Mouse (Mus musculus): ENCODE data around the gene Gm11634. TPM values are rescaled to one million over a fixed set of nuclear protein-coding genes. Genes with fewer than 3 reads are reported as not detected.
"Not testable (repeated sequence)": the region's sequence is repeated elsewhere in the genome, so short reads cannot be mapped to it uniquely, and the experiment has no call there.

The Gm11634 gene
- total and polyA plus RNA-seq, 3 experiments = not detected

GRCm38 (mm10) chr11:101604531-101605453, 5.7 kb upstream of the Gm11634 start:
- not testable (repeated sequence) for H3K4me1 ChIP-seq (ENCODE audit: insufficient read depth, low read depth, low read length); H3K9me3 ChIP-seq (replicated peaks); H3K36me3 ChIP-seq (replicated peaks)
- Histone ChIP-seq H3K4me3 (ENCODE audit: low read depth, low read length) (peak overlapping the region; percentile 23; the same call in 1 of the 2 replicates), H3K27me3 (ENCODE audit: insufficient read depth, low read length) (peaks cover 13% of the 10 kb centered on the region)
- ATAC-seq (ENCODE audit: extremely low read depth, insufficient number of reproducible peaks, low FRiP score, poor library complexity, severe bottlenecking) (peak; percentile 68), DNase-seq (ENCODE audit: low spot score) (peak; percentile 53)
- peak; percentile 47; the same call in 1 of the 2 replicates for TF ChIP-seq POLR2AphosphoS5 (IDR thresholded peaks at IDR 0.05; ENCODE audit: insufficient replicate concordance, low read depth, low read length)

DNA sequence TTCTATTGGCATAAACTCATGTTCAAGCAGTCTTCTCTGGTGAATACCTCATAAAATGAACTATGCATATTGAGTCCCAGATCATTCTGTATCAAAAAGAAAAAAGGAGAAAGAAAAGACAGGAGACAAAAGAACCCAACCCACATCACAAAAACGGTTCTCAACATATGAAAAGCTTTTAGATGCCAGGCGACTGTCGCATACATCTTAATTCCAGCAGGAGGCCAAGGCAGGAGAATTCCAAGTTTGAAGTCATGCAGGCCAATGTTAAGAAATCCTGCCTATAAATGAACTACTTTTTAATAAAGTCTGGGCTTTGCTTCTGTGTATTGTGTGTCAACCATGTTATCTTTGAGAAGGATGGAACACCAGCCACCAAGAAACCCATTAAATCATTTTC, 5.1 kb upstream of the Gm11634 start:
- peaks cover 6% of the 10 kb centered on the region; the same call in 1 of the 2 replicates for H3K4me1 ChIP-seq (ENCODE audit: insufficient read depth, low read depth, low read length)
- DNase-seq (ENCODE audit: low spot score) (no peak), ATAC-seq (ENCODE audit: extremely low read depth, insufficient number of reproducible peaks, low FRiP score, poor library complexity, severe bottlenecking) (no peak)
- no peaks in the 10 kb centered on the region for H3K36me3 ChIP-seq (replicated peaks)
- H3K9me3 ChIP-seq (replicated peaks) = no peaks in the 10 kb centered on the region
- TF ChIP-seq CTCF (IDR thresholded peaks at IDR 0.05; ENCODE audit: low read depth, low read length) = no peak
- no peak for TF ChIP-seq GATA1 (IDR thresholded peaks at IDR 0.05; ENCODE audit: borderline replicate concordance, low read length)
- no peak for TF ChIP-seq POLR2AphosphoS5 (IDR thresholded peaks at IDR 0.05; ENCODE audit: insufficient replicate concordance, low read depth, low read length)
- TF ChIP-seq GATA2 (IDR thresholded peaks at IDR 0.05; ENCODE audit: borderline replicate concordance, low read depth, low read length) = no peak
- no peak for TF ChIP-seq TAL1 (conservative IDR thresholded peaks at IDR 0.05; ENCODE audit: low read depth, low read length)
- no peak overlapping the region; the same call in 1 of the 2 replicates for H3K4me3 ChIP-seq (ENCODE audit: low read depth, low read length)
- peaks cover 13% of the 10 kb centered on the region for H3K27me3 ChIP-seq (ENCODE audit: insufficient read depth, low read length)

DNA sequence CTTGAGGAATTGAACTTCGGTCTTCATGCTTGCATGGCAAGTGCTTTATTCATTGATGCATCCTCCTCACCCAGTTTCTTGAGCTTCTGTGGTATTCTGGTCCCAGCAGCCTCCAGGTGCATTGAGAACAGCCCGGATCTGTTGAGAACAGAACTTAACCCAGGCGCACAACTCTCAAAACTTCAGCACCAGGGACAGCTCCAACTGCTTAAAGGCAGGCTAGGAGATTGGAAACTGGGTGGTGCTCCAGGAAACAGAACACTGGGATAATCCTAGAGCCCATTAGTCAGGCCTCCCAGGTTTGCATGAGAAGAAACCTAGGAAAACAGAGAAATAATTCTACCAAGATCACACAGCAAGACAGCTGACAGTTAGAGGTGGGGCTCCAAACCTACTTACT, 3.4 kb upstream of the Gm11634 start:
- Histone ChIP-seq H3K4me1 (ENCODE audit: insufficient read depth, low read depth, low read length) (peaks cover 6% of the 10 kb centered on the region; the same call in 1 of the 2 replicates), H3K9me3 (replicated peaks) (no peaks in the 10 kb centered on the region), H3K36me3 (replicated peaks) (no peaks in the 10 kb centered on the region), H3K27me3 (ENCODE audit: insufficient read depth, low read length) (peaks cover 16% of the 10 kb centered on the region), H3K4me3 (ENCODE audit: low read depth, low read length) (no peak overlapping the region)
- no peak for TF ChIP-seq GATA2 (IDR thresholded peaks at IDR 0.05; ENCODE audit: borderline replicate concordance, low read depth, low read length)
- no peak for TF ChIP-seq GATA1 (IDR thresholded peaks at IDR 0.05; ENCODE audit: borderline replicate concordance, low read length)
- DNase-seq (ENCODE audit: low spot score) (peak; percentile 21), ATAC-seq (ENCODE audit: extremely low read depth, insufficient number of reproducible peaks, low FRiP score, poor library complexity, severe bottlenecking) (no peak)

- H3K4me3 ChIP-seq (ENCODE audit: low read depth, low read length) = no peak overlapping the region
- ATAC-seq (ENCODE audit: extremely low read depth, insufficient number of reproducible peaks, low FRiP score, poor library complexity, severe bottlenecking) (no peak), DNase-seq (ENCODE audit: low spot score) (no peak)
- H3K9me3 ChIP-seq (replicated peaks) = no peaks in the 10 kb centered on the region
- peaks cover 20% of the 10 kb centered on the region for H3K36me3 ChIP-seq (replicated peaks)
- H3K4me1 ChIP-seq (ENCODE audit: insufficient read depth, low read depth, low read length) = peaks cover 8% of the 10 kb centered on the region; the same call in 1 of the 2 replicates
- TF ChIP-seq POLR2AphosphoS5 (IDR thresholded peaks at IDR 0.05; ENCODE audit: insufficient replicate concordance, low read depth, low read length) (no peak), GATA1 (IDR thresholded peaks at IDR 0.05; ENCODE audit: borderline replicate concordance, low read length) (no peak), CTCF (IDR thresholded peaks at IDR 0.05; ENCODE audit: low read depth, low read length) (no peak), TAL1 (conservative IDR thresholded peaks at IDR 0.05; ENCODE audit: low read depth, low read length) (no peak), GATA2 (IDR thresholded peaks at IDR 0.05; ENCODE audit: borderline replicate concordance, low read depth, low read length) (no peak)
- peaks cover 3% of the 10 kb centered on the region for H3K27me3 ChIP-seq (ENCODE audit: insufficient read depth, low read length)
Measured at GRCm38 (mm10) chr11:101589989-101590624, 8.9 kb downstream of the Gm11634 start.

DNA sequence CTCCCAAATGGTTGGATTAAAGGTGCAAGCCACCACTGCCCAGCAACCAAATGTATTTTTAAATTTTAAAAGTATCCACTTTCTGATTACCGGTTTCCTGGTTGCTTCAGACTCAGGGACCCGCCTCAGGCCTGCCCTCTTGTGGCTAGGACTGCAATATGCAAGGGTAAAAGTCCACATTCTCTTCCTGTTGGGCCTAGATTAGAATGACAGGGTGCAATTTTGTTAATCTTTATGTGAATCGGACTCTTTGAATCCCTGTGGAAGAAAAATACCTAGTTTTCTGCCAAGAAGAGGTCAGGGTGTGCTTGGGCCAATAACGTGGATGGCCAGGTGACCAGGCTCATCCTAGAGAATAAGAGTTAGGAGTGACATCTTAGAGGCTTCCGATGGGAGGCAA, 9.6 kb downstream of the Gm11634 start:
- H3K36me3 ChIP-seq (replicated peaks) = peaks cover 22% of the 10 kb centered on the region
- no peak overlapping the region for H3K4me3 ChIP-seq (ENCODE audit: low read depth, low read length)
- no peak for ATAC-seq (ENCODE audit: extremely low read depth, insufficient number of reproducible peaks, low FRiP score, poor library complexity, severe bottlenecking)
- peak; percentile 78 for TF ChIP-seq CTCF (IDR thresholded peaks at IDR 0.05; ENCODE audit: low read depth, low read length)
- no peak for TF ChIP-seq POLR2AphosphoS5 (IDR thresholded peaks at IDR 0.05; ENCODE audit: insufficient replicate concordance, low read depth, low read length)
- peak; percentile 66 for DNase-seq (ENCODE audit: low spot score)
- no peaks in the 10 kb centered on the region for H3K9me3 ChIP-seq (replicated peaks)
- H3K4me1 ChIP-seq (ENCODE audit: insufficient read depth, low read depth, low read length) = peaks cover 8% of the 10 kb centered on the region; the same call in 1 of the 2 replicates
- peaks cover 2% of the 10 kb centered on the region; the same call in 1 of the 2 replicates for H3K27me3 ChIP-seq (ENCODE audit: insufficient read depth, low read length)

DNA sequence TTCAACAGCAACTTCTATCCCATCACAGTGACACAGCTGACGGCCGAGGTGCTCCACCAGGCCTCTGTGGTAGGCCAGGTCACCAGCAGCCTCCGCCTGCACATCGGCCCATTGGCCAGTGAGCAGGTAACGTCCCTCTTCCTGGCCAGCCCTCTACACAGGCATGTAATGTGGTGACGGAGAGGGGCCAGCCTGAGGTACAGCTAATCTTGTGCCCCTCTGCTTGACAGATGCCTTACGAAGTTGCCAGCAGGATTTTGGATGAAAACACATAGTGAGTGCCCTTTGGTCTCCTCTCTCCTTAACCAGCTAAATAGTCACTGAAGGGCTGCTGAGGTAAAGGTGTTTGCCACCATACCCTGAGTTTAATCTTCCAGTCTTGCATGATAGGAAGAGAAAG, 10.2 kb downstream of the Gm11634 start:
- peaks cover 26% of the 10 kb centered on the region for H3K36me3 ChIP-seq (replicated peaks)

More for the DNA sequence above, 10.2 kb downstream of the Gm11634 start:
- Histone ChIP-seq H3K27me3 (ENCODE audit: insufficient read depth, low read length) (peaks cover under 1% of the 10 kb centered on the region; the same call in 1 of the 2 replicates), H3K4me3 (ENCODE audit: low read depth, low read length) (no peak overlapping the region), H3K4me1 (ENCODE audit: insufficient read depth, low read depth, low read length) (peaks cover 8% of the 10 kb centered on the region; the same call in 1 of the 2 replicates), H3K9me3 (replicated peaks) (no peaks in the 10 kb centered on the region)
- TF ChIP-seq GATA1 (IDR thresholded peaks at IDR 0.05; ENCODE audit: borderline replicate concordance, low read length) (no peak), GATA2 (IDR thresholded peaks at IDR 0.05; ENCODE audit: borderline replicate concordance, low read depth, low read length) (no peak), TAL1 (conservative IDR thresholded peaks at IDR 0.05; ENCODE audit: low read depth, low read length) (no peak), CTCF (IDR thresholded peaks at IDR 0.05; ENCODE audit: low read depth, low read length) (no peak), POLR2AphosphoS5 (IDR thresholded peaks at IDR 0.05; ENCODE audit: insufficient replicate concordance, low read depth, low read length) (no peak)
- DNase-seq (ENCODE audit: low spot score) (no peak), ATAC-seq (ENCODE audit: extremely low read depth, insufficient number of reproducible peaks, low FRiP score, poor library complexity, severe bottlenecking) (no peak)

Data from G1E (cell line).